Comparison of ENCODE assay signal across 10 mouse cellular contexts in the genomic region with DNA sequence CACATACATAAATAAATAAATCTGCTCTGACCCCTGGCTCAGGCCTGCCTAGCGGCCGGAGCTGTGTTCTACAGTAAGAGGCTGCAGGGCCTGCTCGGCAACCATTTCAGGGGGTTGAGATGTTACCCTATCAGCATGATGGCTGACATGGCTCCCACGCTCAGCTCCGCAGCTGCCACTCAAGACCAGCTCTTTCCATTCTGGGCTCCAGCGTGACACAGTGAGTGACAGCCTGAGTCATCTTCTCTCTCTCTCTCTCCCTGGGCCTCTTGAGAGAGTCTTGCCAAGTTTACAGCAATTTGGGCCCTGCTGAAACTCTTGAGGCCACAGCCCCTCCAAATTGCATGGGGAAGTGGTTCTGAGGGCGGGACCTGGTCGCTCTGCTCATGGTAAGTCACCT. TPM values are rescaled to one million over a fixed set of nuclear protein-coding genes. Genes with fewer than 3 reads are reported as not detected.
DNase-seq lines count a peak whose midpoint lies in the region; ATAC-seq and TF ChIP-seq lines count a peak whose summit lies in the region.
"Had no signal": no experiment of that assay in that cellular context is flagged by ENCODE, and none has a peak within 500 bp of the region (broad histone marks: within the 10 kb centered on the region; RNA-seq: fewer than 3 reads in every experiment).

No protein-coding gene starts in this region.

- no peaks in the 10 kb centered on the region; the same call in 1 of the 2 replicates for H3K36me3 ChIP-seq in forebrain, embryonic 10.5 days (replicated peaks)
- no peaks in the 10 kb centered on the region for H3K36me3 ChIP-seq in forebrain, embryonic 15.5 days
- H3K36me3 ChIP-seq in liver, embryonic 13.5 days = no peaks in the 10 kb centered on the region
- H3K36me3 ChIP-seq in liver, postnatal 0 days (replicated peaks; ENCODE audit: insufficient read depth, low read length) = no peaks in the 10 kb centered on the region
- H3K36me3 ChIP-seq in midbrain, postnatal 0 days (ENCODE audit: insufficient read depth, low read length) = peaks cover 14% of the 10 kb centered on the region; the same call in 1 of the 2 replicates

- no peak for DNase-seq in forebrain, embryonic 10.5 days (ENCODE audit: extremely low spot score, low spot score)
- DNase-seq in liver, embryonic 13.5 days = no peak
- DNase-seq in liver, postnatal 0 days = no peak
- DNase-seq in heart, postnatal 4 days = no peak
- DNase-seq in midbrain, postnatal 0 days (ENCODE audit: low spot score) = no peak
- DNase-seq: kidney, postnatal 25 days had no signal

- no peaks in the 10 kb centered on the region for H3K27me3 ChIP-seq in forebrain, embryonic 10.5 days (ENCODE audit: poor library complexity, severe bottlenecking)
- no peaks in the 10 kb centered on the region for H3K27me3 ChIP-seq in forebrain, embryonic 15.5 days
- no peaks in the 10 kb centered on the region for H3K27me3 ChIP-seq in liver, embryonic 13.5 days
- H3K27me3 ChIP-seq in liver, postnatal 0 days (ENCODE audit: insufficient read depth, low read length) = no peaks in the 10 kb centered on the region
- no peaks in the 10 kb centered on the region for H3K27me3 ChIP-seq in midbrain, postnatal 0 days (ENCODE audit: insufficient read depth, low read length)

- no peak overlapping the region for H3K4me2 ChIP-seq in forebrain, embryonic 15.5 days (replicated peaks)
- no peak overlapping the region for H3K4me2 ChIP-seq in liver, embryonic 13.5 days
- no peak overlapping the region for H3K4me2 ChIP-seq in liver, postnatal 0 days (ENCODE audit: low read depth, low read length)
- no peak overlapping the region for H3K4me2 ChIP-seq in midbrain, postnatal 0 days (ENCODE audit: low read depth, low read length, poor library complexity, severe bottlenecking)
- H3K4me2 ChIP-seq: heart, embryonic 11.5 days had no signal

- no peak for ATAC-seq in forebrain, embryonic 15.5 days (replicated peaks)
- no peak for ATAC-seq in liver, embryonic 13.5 days (ENCODE audit: low read depth)
- no peak for ATAC-seq in liver, postnatal 0 days
- 0 out of 2 replicates have a peak, but pooled peaks have one; percentile 17 for ATAC-seq in common myeloid progenitor, adult 5-6 weeks (replicated peaks; ENCODE audit: low read depth, poor library complexity, severe bottlenecking)
- 0 out of 2 replicates have a peak, but pooled peaks have one; percentile 26 for ATAC-seq in megakaryocyte progenitor cell, adult 5-6 weeks (replicated peaks; ENCODE audit: poor library complexity)
- ATAC-seq in midbrain, postnatal 0 days (ENCODE audit: low FRiP score) = no peak

- peaks cover 58% of the 10 kb centered on the region for H3K4me1 ChIP-seq in forebrain, embryonic 10.5 days
- H3K4me1 ChIP-seq in forebrain, embryonic 15.5 days = peaks cover 27% of the 10 kb centered on the region
- peaks cover 3% of the 10 kb centered on the region; the same call in 1 of the 2 replicates for H3K4me1 ChIP-seq in liver, embryonic 13.5 days (replicated peaks)
- peaks cover 7% of the 10 kb centered on the region; the same call in 1 of the 2 replicates for H3K4me1 ChIP-seq in liver, postnatal 0 days (ENCODE audit: insufficient read depth)
- H3K4me1 ChIP-seq in midbrain, postnatal 0 days (ENCODE audit: insufficient read depth, low read length) = no peaks in the 10 kb centered on the region

- H3K27ac ChIP-seq in forebrain, embryonic 10.5 days = peak overlapping the region; percentile 83
- no peak overlapping the region for H3K27ac ChIP-seq in forebrain, embryonic 15.5 days (replicated peaks)
- peak overlapping the region; percentile 29; the same call in 1 of the 2 replicates for H3K27ac ChIP-seq in liver, embryonic 13.5 days
- no peak overlapping the region for H3K27ac ChIP-seq in liver, postnatal 0 days (ENCODE audit: low read depth)
- H3K27ac ChIP-seq in midbrain, postnatal 0 days (ENCODE audit: low read depth, low read length) = no peak overlapping the region

- TF ChIP-seq EP300 in liver, postnatal 0 days (IDR thresholded peaks at IDR 0.05; ENCODE audit: low read depth) = no peak

- H3K4me3 ChIP-seq in forebrain, embryonic 10.5 days = no peak overlapping the region
- H3K4me3 ChIP-seq in forebrain, embryonic 15.5 days = no peak overlapping the region
- H3K4me3 ChIP-seq in liver, embryonic 13.5 days (replicated peaks) = no peak overlapping the region
- H3K4me3 ChIP-seq in liver, postnatal 0 days (ENCODE audit: low read depth, low read length) = no peak overlapping the region
- H3K4me3 ChIP-seq in midbrain, postnatal 0 days (ENCODE audit: low read depth, low read length) = no peak overlapping the region

- no peak overlapping the region for H3K9ac ChIP-seq in forebrain, embryonic 15.5 days (replicated peaks)
- no peak overlapping the region for H3K9ac ChIP-seq in liver, embryonic 13.5 days
- no peak overlapping the region for H3K9ac ChIP-seq in liver, postnatal 0 days (replicated peaks)
- no peak overlapping the region for H3K9ac ChIP-seq in midbrain, postnatal 0 days (replicated peaks; ENCODE audit: low read length, poor library complexity, severe bottlenecking)

- TF ChIP-seq CTCF in liver, postnatal 0 days (IDR thresholded peaks at IDR 0.05; ENCODE audit: low read depth) = no peak
- TF ChIP-seq CTCF in midbrain, postnatal 0 days (IDR thresholded peaks at IDR 0.05) = no peak

- no peaks in the 10 kb centered on the region for H3K9me3 ChIP-seq in forebrain, embryonic 10.5 days
- no peaks in the 10 kb centered on the region for H3K9me3 ChIP-seq in forebrain, embryonic 15.5 days
- H3K9me3 ChIP-seq in liver, embryonic 13.5 days (replicated peaks) = no peaks in the 10 kb centered on the region
- H3K9me3 ChIP-seq in liver, postnatal 0 days (ENCODE audit: low read length) = no peaks in the 10 kb centered on the region
- no peaks in the 10 kb centered on the region for H3K9me3 ChIP-seq in midbrain, postnatal 0 days (ENCODE audit: low read length)

- WGBS in forebrain, embryonic 10.5 days = 94% methylated on average over 8 of the region's 8 CpGs
- WGBS in forebrain, embryonic 15.5 days = 94% methylated on average over 8 of the region's 8 CpGs
- 61% methylated on average over 8 of the region's 8 CpGs for WGBS in liver, embryonic 13.5 days (ENCODE audit: insufficient replicate concordance)
- 64% methylated on average over 8 of the region's 8 CpGs for WGBS in liver, postnatal 0 days (ENCODE audit: insufficient replicate concordance)
- WGBS in midbrain, postnatal 0 days = 89% methylated on average over 8 of the region's 8 CpGs

RNA-seq across cellular contexts. Expression of a gene that starts 32.0 kb away (rescaled TPM):
- 108 and 110 TPM in 2 replicates for polyA plus RNA-seq in forebrain, embryonic 10.5 days (2016; fragmentation: Nextera tagmentation; extraction: Ambion mirVana)
- polyA plus RNA-seq in forebrain, embryonic 15.5 days (2015; fragmentation: Nextera tagmentation; extraction: Ambion mirVana) = 88.2 and 89.3 TPM in 2 replicates
- 23.4 and 23.6 TPM in 2 replicates for polyA plus RNA-seq in liver, embryonic 13.5 days (2015; fragmentation: Nextera tagmentation; extraction: Ambion mirVana)
- 23.1 and 24.7 TPM in 2 replicates for polyA plus RNA-seq in liver, postnatal 0 days (2015; fragmentation: Nextera tagmentation; extraction: Ambion mirVana)
- total RNA-seq in common myeloid progenitor, adult 5-6 weeks (2017) = 25.5 and 25.9 TPM in 2 replicates
- total RNA-seq in megakaryocyte progenitor cell, adult 5-6 weeks (2015) = 28.6 and 46.3 TPM in 2 replicates
- total RNA-seq in megakaryocyte progenitor cell, adult 5-6 weeks (2017) = 14.2 and 17.6 TPM in 2 replicates
- total RNA-seq in heart, postnatal 4 days (2021) = 10 to 100 TPM; 31.7 to 31.9 TPM
- total RNA-seq in midbrain, postnatal 0 days (2014; rRNA removed) = 39.5 and 48.7 TPM in 2 replicates
- polyA plus RNA-seq in midbrain, postnatal 0 days (2015; fragmentation: Nextera tagmentation; extraction: Ambion mirVana) = 56.6 and 57.1 TPM in 2 replicates

RNA-seq across cellular contexts. Expression of a gene that starts 59.3 kb away (rescaled TPM):
- polyA plus RNA-seq in forebrain, embryonic 10.5 days (2016; fragmentation: Nextera tagmentation; extraction: Ambion mirVana) = 8.6 and 9.7 TPM in 2 replicates
- polyA plus RNA-seq in forebrain, embryonic 15.5 days (2015; fragmentation: Nextera tagmentation; extraction: Ambion mirVana) = 14.3 TPM in 2 replicates
- 2.2 and 2.4 TPM in 2 replicates for polyA plus RNA-seq in liver, embryonic 13.5 days (2015; fragmentation: Nextera tagmentation; extraction: Ambion mirVana)
- polyA plus RNA-seq in liver, postnatal 0 days (2015; fragmentation: Nextera tagmentation; extraction: Ambion mirVana) = 3.5 and 3.7 TPM in 2 replicates
- total RNA-seq in common myeloid progenitor, adult 5-6 weeks (2017) = 8.4 and 9.9 TPM in 2 replicates
- 16.9 and 19.7 TPM in 2 replicates for total RNA-seq in megakaryocyte progenitor cell, adult 5-6 weeks (2015)
- total RNA-seq in megakaryocyte progenitor cell, adult 5-6 weeks (2017) = 5.0 and 5.7 TPM in 2 replicates
- total RNA-seq in heart, postnatal 4 days (2021) = 10 to 100 TPM; 93.8 to 98.1 TPM
- total RNA-seq in midbrain, postnatal 0 days (2014; rRNA removed) = 59.8 and 63.1 TPM in 2 replicates
- 7.1 and 8.4 TPM in 2 replicates for polyA plus RNA-seq in midbrain, postnatal 0 days (2015; fragmentation: Nextera tagmentation; extraction: Ambion mirVana)

Comparison
In these comparisons a context has a peak if more than half of its experiments do, and no peak if none do; other contexts are left out.
1. H3K27ac ChIP-seq: peak in forebrain, embryonic 10.5 days (single experiment) and liver, embryonic 13.5 days (single experiment); none in forebrain, embryonic 15.5 days (single experiment), liver, postnatal 0 days (single experiment) and midbrain, postnatal 0 days (single experiment).
2. ATAC-seq: peak in common myeloid progenitor, adult 5-6 weeks (single experiment) and megakaryocyte progenitor cell, adult 5-6 weeks (single experiment); none in forebrain, embryonic 15.5 days (single experiment), liver, embryonic 13.5 days (single experiment), liver, postnatal 0 days (single experiment) and midbrain, postnatal 0 days (single experiment).